Mouse (Mus musculus): ENCODE data around the gene Pfkm. TPM values are rescaled to one million over a fixed set of nuclear protein-coding genes. Genes with fewer than 3 reads are reported as not detected.

Gene Pfkm
- polyA plus RNA-seq, 1 experiment from 2014 or later, result 97.8 TPM

DNA sequence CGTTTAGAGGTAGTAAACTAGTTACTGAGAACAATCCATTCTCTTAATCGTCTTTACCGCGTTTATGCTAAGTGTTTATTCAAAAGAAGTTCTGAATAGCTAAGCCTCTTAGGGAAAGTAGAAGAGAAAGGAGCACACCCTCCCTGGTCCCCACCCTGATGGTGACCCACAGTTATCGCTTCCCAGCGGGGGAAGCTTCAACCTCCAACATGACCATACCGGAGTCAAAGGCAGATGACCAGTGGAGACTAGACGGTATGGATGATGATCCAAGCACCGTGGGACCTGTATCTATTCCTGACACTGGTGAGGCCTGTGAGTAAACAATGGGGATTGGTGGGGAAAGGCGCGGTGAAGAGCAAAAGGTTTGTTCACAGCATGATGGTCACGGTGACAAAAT lies 2.5 kb downstream of the Pfkm start:
- TF ChIP-seq CTCF (IDR thresholded peaks at IDR 0.05), result no peak
- DNase-seq (ENCODE audit: low read depth, low spot score) (no peak), ATAC-seq (no peak)
- in situ Hi-C loops (cut with MboI; ENCODE audit: low pct_unique_long_range_greater_than_20kb), result loop anchor here (5.0 to 10.0 kb wide), 2 partner anchors 57 to 290 kb away; partner anchors contain the start of gene Olfr283
- ChIA-PET POLR2A (interaction anchor here (0.8 to 1.0 kb wide), 2 partner anchors 15 to 50 kb away, joined by 3 read pairs; no protein-coding TSS in a partner anchor), CTCF (interaction anchor here (1.5 to 3.8 kb wide), 2 partner anchors 10 to 20 kb away, joined by 3 to 19 read pairs; no protein-coding TSS in a partner anchor)
- H3K27me3 ChIP-seq, result no peaks in the 10 kb centered on the region

DNA sequence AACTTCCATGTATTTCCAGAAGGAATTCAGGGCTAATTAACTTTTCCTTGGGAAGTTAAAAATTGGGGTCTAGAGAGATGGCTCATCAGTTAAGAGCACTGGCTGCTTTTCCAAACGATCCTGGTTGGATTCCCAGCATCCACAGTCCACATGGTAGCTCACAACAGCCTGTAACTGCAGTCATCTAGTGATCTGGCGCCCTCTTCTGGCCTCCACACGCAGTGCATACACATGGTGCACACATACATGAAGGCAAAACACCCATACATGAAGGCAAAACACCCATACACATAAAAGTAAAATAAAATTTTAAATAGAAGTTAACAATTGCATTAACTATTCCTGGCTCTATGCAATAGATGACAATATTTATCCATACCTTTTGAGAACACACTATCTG lies 4.6 kb downstream of the Pfkm start:
- TF ChIP-seq CTCF (IDR thresholded peaks at IDR 0.05), result peak; percentile 58
- ChIA-PET POLR2A (no interaction called here), CTCF (interaction anchor here (1.1 to 3.8 kb wide), 4 partner anchors 8 to 133 kb away, joined by 3 to 19 read pairs (median 4); partner anchors contain the start of gene Tmem106c)
- DNase-seq (ENCODE audit: low read depth, low spot score) (no peak), ATAC-seq (no peak)
- H3K27me3 ChIP-seq, result no peaks in the 10 kb centered on the region
- in situ Hi-C loops (cut with MboI; ENCODE audit: low pct_unique_long_range_greater_than_20kb), result loop anchor here (10.0 kb wide), 1 partner anchor 288 kb away; the partner anchor contains the start of gene Olfr283

DNA sequence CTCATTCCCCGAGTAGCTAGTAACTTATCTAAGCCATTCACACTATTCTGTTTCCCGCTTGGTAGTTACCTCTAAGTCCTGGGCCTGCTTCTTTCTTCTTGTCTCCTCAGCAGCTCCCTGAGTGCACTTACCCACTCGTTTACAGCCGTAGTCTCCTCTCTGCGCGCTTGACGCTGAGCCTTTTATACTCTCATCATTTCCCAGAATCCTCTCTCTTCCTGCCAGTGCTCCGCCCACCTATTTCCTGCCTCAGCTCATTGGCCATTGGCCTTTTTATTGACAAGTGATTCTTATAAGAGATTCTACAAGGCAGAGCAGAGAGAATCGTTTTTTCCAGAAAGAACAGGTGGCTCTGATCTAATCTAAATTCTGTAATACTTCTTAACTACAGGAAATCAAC lies 6.1 kb downstream of the Pfkm start:
- ChIA-PET POLR2A (no interaction called here), CTCF (no interaction called here)
- no peak for TF ChIP-seq CTCF (IDR thresholded peaks at IDR 0.05)
- in situ Hi-C loops (cut with MboI; ENCODE audit: low pct_unique_long_range_greater_than_20kb), result loop anchor here (10.0 kb wide), 1 partner anchor 286 kb away; the partner anchor contains the start of gene Olfr283
- ATAC-seq (no peak), DNase-seq (ENCODE audit: low read depth, low spot score) (no peak)
- no peaks in the 10 kb centered on the region for H3K27me3 ChIP-seq

DNA sequence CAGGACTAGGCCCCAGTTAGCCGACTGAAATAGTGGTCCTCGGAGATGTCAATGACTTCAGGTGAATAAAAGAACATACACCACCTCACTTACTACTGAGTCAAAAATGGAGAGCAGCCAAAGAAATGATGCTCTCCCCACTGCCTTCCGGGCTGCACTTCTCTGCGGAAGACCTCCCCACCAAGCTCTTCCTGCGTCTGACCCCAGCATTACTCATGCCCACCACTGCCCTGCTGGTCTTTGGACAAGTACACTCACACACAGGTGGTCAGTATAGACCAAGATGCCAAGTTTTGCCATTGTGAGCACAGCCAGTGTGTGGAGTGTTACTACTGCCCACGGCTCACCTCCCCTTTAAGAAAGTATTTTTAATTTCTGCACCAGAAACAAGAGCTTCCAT lies 10.0 kb downstream of the Pfkm start:
- TF ChIP-seq CTCF (IDR thresholded peaks at IDR 0.05), result no peak
- peaks cover 5% of the 10 kb centered on the region for H3K27me3 ChIP-seq
- ChIA-PET CTCF (no interaction called here), POLR2A (no interaction called here)
- in situ Hi-C loops (cut with MboI; ENCODE audit: low pct_unique_long_range_greater_than_20kb), result no loop called here
- DNase-seq (ENCODE audit: low read depth, low spot score), result no peak
- ATAC-seq, result no peak

DNA sequence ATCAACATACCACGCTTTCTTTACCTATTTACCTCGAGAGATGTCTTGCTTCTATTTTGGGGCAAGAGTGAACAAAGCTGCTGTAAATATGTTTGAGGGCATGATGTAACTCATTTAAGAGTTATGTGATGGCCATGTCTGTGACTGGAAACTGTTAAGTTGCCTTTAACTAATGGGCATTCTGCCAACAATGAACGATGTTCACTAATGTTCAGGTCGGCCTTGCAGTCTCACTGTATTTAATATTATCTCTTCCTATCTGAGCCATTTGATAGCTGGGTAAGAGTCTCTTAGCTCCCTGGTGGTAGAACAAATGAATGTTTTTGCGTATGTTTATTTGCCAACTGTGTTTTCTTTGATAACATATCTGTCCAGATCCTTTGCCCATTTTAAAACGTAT lies 14.1 kb downstream of the Pfkm start:
- no peak for DNase-seq (ENCODE audit: low read depth, low spot score)
- no peak for ATAC-seq
- no peak for TF ChIP-seq CTCF (IDR thresholded peaks at IDR 0.05)
- peaks cover 5% of the 10 kb centered on the region for H3K27me3 ChIP-seq
- ChIA-PET CTCF (interaction anchor here (1.4 to 4.1 kb wide), 2 partner anchors 11 to 13 kb away, joined by 3 to 19 read pairs; partner anchors contain the start of gene Senp1), POLR2A (no interaction called here)
- in situ Hi-C loops (cut with MboI; ENCODE audit: low pct_unique_long_range_greater_than_20kb), result no loop called here

DNA sequence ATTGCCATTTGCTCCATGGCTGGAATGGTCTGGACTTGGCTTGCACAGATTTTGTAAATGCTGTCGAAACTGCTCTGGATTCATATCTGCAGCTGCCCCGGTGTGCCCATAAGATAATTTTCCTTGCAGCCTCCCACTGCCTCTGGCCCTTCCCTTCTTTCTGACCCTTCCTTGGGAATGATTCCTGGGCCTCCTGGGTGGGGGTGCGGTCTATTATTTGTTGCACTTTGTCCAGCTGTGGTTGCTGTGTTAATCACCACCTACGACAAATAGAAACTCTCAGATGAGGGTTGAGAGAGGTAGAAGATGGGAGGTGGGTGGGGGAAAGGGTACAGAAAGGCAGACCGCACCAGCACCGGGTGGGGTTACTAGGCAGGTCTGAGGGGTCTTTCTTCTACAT lies 14.8 kb downstream of the Pfkm start:
- TF ChIP-seq CTCF (IDR thresholded peaks at IDR 0.05), result no peak
- POLR2A ChIA-PET, result interaction anchor here (1.5 to 1.7 kb wide), 2 partner anchors 14 to 21 kb away, joined by 7 read pairs; partner anchors contain the start of genes Pfkm and Senp1
- peaks cover 5% of the 10 kb centered on the region for H3K27me3 ChIP-seq
- CTCF ChIA-PET, result interaction anchor here (1.4 to 4.1 kb wide), 3 partner anchors 10 to 12 kb away, joined by 3 to 19 read pairs (median 5); partner anchors contain the start of gene Senp1
- in situ Hi-C loops (cut with MboI; ENCODE audit: low pct_unique_long_range_greater_than_20kb), result no loop called here
- no peak for DNase-seq (ENCODE audit: low read depth, low spot score)
- no peak for ATAC-seq

DNA sequence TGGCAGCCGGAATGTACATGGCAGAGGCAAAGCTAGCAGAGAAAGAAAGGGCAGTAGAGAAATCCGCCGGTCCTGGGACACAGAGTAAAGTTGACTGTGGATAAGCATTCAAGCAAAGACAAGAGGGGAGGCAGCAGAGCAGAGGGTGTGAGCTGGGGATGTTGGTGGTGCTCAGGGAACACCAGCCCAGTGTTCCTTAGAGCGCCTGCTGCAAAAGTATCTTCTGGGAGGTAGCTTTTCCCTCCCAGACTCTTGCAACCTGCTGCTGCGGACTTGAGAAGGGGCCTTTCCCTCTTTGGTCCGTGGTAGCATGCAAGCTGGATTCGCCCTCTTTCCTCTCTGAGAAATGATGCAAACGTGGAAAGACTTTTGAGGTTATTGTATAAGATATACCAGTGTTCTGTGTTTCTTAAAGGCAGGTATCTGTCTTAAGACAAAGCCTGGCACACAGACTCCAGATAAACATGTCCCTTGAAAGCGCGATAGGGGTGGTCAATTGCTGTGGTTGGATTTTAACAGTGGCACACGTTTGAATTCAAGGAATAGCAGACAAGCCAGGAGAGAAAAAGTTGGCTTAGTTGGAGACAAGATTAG lies 15.4 kb downstream of the Pfkm start:
- POLR2A ChIA-PET, result interaction anchor here (1.1 to 1.7 kb wide), 3 partner anchors 15 to 31 kb away, joined by 3 to 7 read pairs (median 7); partner anchors contain the start of genes Pfkm and Senp1

DNA sequence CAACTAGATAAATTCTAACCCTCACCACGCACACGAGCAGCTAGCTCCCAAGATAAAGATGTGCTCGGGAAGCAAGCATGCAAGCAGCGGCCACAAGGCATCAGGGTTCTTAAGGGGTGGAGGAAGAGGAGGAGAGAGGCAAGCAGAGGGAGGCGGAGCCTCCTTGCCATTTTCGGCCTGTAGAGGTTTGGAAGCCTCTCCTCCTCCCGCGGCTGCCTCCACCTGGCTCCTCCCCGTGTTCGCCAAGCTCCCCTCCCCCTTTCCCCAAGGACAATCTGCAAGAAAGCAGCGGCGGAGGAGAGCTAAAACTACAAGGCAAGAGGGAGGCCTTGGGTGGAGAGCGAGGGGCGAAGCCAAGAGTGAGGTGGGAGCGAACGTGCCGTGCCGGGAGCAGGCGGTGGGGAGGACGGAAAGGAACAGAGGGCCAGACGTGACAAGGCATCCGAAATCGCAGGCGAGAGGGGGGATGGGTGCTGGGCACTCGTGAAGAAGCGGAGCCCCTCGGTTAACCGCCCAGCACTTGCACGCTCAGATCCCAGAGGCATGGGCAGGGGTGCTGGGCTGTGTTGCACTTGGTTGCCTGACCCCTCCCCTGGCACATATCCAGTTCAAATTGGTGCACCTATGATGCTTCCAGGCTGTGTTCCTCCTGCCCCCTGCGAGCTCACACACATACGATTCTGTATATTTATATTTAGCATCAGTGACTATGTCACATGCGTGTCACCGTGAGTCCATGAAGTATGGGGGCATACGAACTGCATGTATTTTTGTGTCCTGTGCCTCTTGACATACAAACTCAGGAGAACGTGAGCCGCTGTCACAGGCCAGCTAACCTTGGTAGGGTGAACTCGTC lies 16.1 kb downstream of the Pfkm start:
- ATAC-seq, result peak; percentile 91
- no peak for DNase-seq (ENCODE audit: low read depth, low spot score)
- peaks cover 5% of the 10 kb centered on the region for H3K27me3 ChIP-seq
- in situ Hi-C loops (cut with MboI; ENCODE audit: low pct_unique_long_range_greater_than_20kb), result no loop called here
- no peak for TF ChIP-seq CTCF (IDR thresholded peaks at IDR 0.05)
- ChIA-PET POLR2A (interaction anchor here (1.0 to 1.7 kb wide), 4 partner anchors 16 to 31 kb away, joined by 3 to 7 read pairs (median 5); partner anchors contain the start of genes Pfkm and Senp1), CTCF (interaction anchor here (2.5 kb wide), 1 partner anchor 11 kb away, joined by 5 read pairs; no protein-coding TSS in a partner anchor)

More for the DNA sequence above, 15.4 kb downstream of the Pfkm start:
- in situ Hi-C loops (cut with MboI; ENCODE audit: low pct_unique_long_range_greater_than_20kb), result no loop called here
- H3K27me3 ChIP-seq, result peaks cover 5% of the 10 kb centered on the region
- CTCF ChIA-PET, result interaction anchor here (2.5 kb wide), 1 partner anchor 11 kb away, joined by 5 read pairs; no protein-coding TSS in a partner anchor
- ATAC-seq (no peak), DNase-seq (ENCODE audit: low read depth, low spot score) (no peak)
- TF ChIP-seq CTCF (IDR thresholded peaks at IDR 0.05), result no peak

DNA sequence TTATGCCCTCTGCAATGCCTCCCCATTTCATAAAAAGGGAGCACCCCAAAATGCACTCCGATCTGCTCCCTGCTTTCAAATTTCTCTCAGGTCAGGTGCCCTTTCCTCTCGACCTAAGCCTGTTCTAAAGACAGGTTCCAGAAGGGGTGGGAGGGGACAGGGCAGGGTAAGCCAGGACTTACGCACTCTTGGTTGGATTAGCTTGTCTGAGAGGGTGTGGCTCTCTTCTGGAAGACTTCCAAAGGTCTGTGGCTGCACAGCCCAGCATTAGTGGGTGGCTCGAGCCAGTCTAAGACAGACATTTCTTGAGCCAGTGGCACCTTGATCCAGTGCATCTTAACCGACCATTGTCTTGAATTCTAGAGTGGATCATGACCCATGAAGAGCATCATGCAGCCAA lies 19.4 kb downstream of the Pfkm start:
- DNase-seq (ENCODE audit: low read depth, low spot score), result no peak
- in situ Hi-C loops (cut with MboI; ENCODE audit: low pct_unique_long_range_greater_than_20kb), result no loop called here
- TF ChIP-seq CTCF (IDR thresholded peaks at IDR 0.05), result no peak
- ChIA-PET CTCF (no interaction called here), POLR2A (no interaction called here)
- H3K27me3 ChIP-seq, result no peaks in the 10 kb centered on the region
- no peak for ATAC-seq

DNA sequence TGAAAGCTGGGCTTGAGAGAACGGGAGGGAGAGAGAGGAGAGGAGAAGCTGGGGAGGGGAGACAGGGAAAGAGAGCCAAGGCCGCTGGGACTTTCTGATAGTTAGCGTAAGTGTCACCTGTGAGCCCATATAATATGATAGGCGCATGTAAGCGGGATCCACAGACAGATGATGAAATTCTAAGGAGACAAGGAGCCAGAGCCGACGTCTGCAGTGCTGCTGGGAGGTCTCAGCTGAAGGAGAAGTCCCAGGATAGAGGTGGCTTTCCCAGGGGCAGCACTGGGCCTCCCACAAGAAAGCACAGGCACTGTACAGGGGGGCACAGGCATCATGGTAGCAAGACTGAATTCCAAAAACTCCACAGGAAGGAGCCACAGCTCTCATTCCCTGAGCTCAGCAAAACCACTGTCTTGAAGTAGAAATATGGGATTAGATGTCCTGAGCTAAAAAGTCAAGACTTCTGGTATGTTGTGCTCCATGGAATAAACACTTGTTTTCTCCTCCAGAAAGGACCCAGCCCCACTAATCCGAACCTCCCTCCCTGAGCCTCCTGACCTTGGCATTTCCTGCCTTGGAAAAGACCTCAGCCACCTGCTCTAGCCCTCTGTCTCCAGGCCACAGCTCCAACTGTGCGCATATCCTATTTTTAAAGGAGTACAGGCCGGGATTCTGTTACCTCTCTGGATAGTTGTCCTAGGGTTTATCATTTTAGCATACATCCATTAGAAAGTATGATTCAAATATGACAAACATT lies 21.9 kb downstream of the Pfkm start:
- no peaks in the 10 kb centered on the region for H3K27me3 ChIP-seq
- POLR2A ChIA-PET, result interaction anchor here (1.0 kb wide), 1 partner anchor 15 kb away, joined by 3 read pairs; no protein-coding TSS in a partner anchor
- DNase-seq (ENCODE audit: low read depth, low spot score), result no peak
- ATAC-seq, result no peak
- in situ Hi-C loops (cut with MboI; ENCODE audit: low pct_unique_long_range_greater_than_20kb), result no loop called here
- no peak for TF ChIP-seq CTCF (IDR thresholded peaks at IDR 0.05)
- CTCF ChIA-PET, result interaction anchor here (0.9 to 1.4 kb wide), 4 partner anchors 14 to 39 kb away, joined by 3 read pairs; no protein-coding TSS in a partner anchor

All from Patski (cell line).